Mouse (Mus musculus) midbrain, embryonic 11.5 days (tissue): ENCODE data around the gene Cntd1. TPM values are rescaled to one million over a fixed set of nuclear protein-coding genes. Genes with fewer than 3 reads are reported as not detected.

ENCODE experiments used
- ATAC-seq: fragments of 200-750 bp; cut with Nextera tagmentation; 2 replicates; pipeline ENCODE4 v1.8.0; 2017; ENCODE audit warnings: moderate TSS enrichment, moderate library complexity; ENCODE audit not compliant: low FRiP score
- DNase-seq: peaks from one replicate; pipeline ENCODE4 v3.0.0; 2015; ENCODE audit warnings: low spot score; ENCODE audit errors: missing footprints
- H3K27ac ChIP-seq: fragments of 300-500 bp; sonication (generic); 2 replicates; pipeline ENCODE4 v1.5.1; 2014; ENCODE audit warnings: low read depth, low read length
- H3K27me3 ChIP-seq: fragments of 300-500 bp; sonication (generic); 2 replicates; pipeline ENCODE4 v1.6.1; 2014; ENCODE audit warnings: mild to moderate bottlenecking, low read length, moderate library complexity, mixed read lengths; ENCODE audit not compliant: control insufficient read depth, insufficient read depth
- H3K36me3 ChIP-seq: fragments of 300-500 bp; sonication (generic); 2 replicates; pipeline ENCODE4 v1.6.1; 2014; ENCODE audit warnings: mild to moderate bottlenecking, low read length, moderate library complexity, mixed read lengths; ENCODE audit not compliant: control insufficient read depth, insufficient read depth
- H3K4me1 ChIP-seq: fragments of 300-500 bp; sonication (generic); 2 replicates; pipeline ENCODE4 v1.6.1; 2014; ENCODE audit warnings: low read length; ENCODE audit not compliant: control insufficient read depth, insufficient read depth
- H3K4me2 ChIP-seq: fragments of 300-500 bp; sonication (generic); 2 replicates; pipeline ENCODE4 v1.6.1; 2014; ENCODE audit warnings: mild to moderate bottlenecking, moderate library complexity
- H3K4me3 ChIP-seq: fragments of 300-500 bp; sonication (generic); 2 replicates; pipeline ENCODE4 v1.5.1; 2014; ENCODE audit warnings: low read depth, low read length
- H3K9ac ChIP-seq: fragments of 300-500 bp; sonication (generic); 2 replicates; pipeline ENCODE4 v1.6.1; 2014; ENCODE audit warnings: low read length
- H3K9me3 ChIP-seq: fragments of 300-500 bp; sonication (generic); 2 replicates; pipeline ENCODE4 v1.6.1; 2016; ENCODE audit warnings: low read length; ENCODE audit not compliant: control insufficient read depth
- WGBS: fragments of 180-500 bp; shearing (Covaris S2); extraction: QIAGEN DNeasy Blood & Tissue Kit; methylation state at CpG from one replicate; pipeline ENCODE4 v1.1.7; 2014; 5-methylcytosine and 5-hydroxymethylcytosine counted together
- polyA plus RNA-seq: library from polyadenylated mRNA; unstranded; fragments of >200 nt; fragmentation: Nextera tagmentation; extraction: Ambion mirVana; gene quantifications from 2 replicates; pipeline ENCODE4 v1.2.1, GENCODE M21; 2014

Gene Cntd1
- polyA plus RNA-seq, 1 experiment from 2014 or later = 1.7 TPM

GRCm38 (mm10) chr11:101235429-101235828, 43.4 kb upstream of the Cntd1 start:
- Histone ChIP-seq H3K9ac (no peak overlapping the region), H3K4me3 (no peak overlapping the region), H3K9me3 (no peaks in the 10 kb centered on the region), H3K36me3 (no peaks in the 10 kb centered on the region), H3K27me3 (no peaks in the 10 kb centered on the region), H3K4me2 (no peak overlapping the region), H3K4me1 (peaks cover 13% of the 10 kb centered on the region), H3K27ac (no peak overlapping the region)
- DNase-seq (no peak), ATAC-seq (no peak)

DNA sequence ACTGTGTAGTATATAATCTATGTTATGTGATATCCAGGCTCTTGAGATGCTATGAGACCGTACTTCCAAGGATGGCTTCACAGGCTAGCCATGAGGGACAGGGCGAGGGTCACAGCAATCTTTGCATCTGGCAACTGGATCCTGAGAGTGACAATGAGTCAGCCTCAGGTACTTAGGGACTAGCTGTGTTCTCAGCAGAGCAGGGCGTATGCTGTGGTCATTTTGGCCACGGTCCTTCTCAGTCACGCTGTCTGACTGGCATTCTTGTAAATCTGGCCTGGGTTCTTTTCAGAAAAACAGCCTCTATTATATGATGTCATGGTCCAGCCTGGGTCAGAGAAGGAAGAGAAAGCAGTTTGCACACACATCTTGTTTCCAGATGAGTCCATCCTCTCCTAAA, 42.0 kb upstream of the Cntd1 start:
- no peak overlapping the region for H3K27ac ChIP-seq
- WGBS = 98% methylated on average over 5 of the region's 5 CpGs
- no peak overlapping the region for H3K4me2 ChIP-seq
- H3K27me3 ChIP-seq = no peaks in the 10 kb centered on the region
- ATAC-seq (no peak), DNase-seq (no peak)
- H3K4me1 ChIP-seq = no peaks in the 10 kb centered on the region; the same call in 1 of the 2 replicates
- no peaks in the 10 kb centered on the region for H3K36me3 ChIP-seq
- no peaks in the 10 kb centered on the region for H3K9me3 ChIP-seq
- H3K4me3 ChIP-seq = no peak overlapping the region
- no peak overlapping the region for H3K9ac ChIP-seq

GRCm38 (mm10) chr11:101238071-101238647, 40.7 kb upstream of the Cntd1 start:
- ATAC-seq = no peak
- H3K4me2 ChIP-seq = no peak overlapping the region
- no peaks in the 10 kb centered on the region for H3K9me3 ChIP-seq
- WGBS = 60% methylated on average over 5 of the region's 5 CpGs
- no peak overlapping the region for H3K4me3 ChIP-seq
- H3K9ac ChIP-seq = no peak overlapping the region
- DNase-seq = no peak
- H3K27me3 ChIP-seq = no peaks in the 10 kb centered on the region
- H3K27ac ChIP-seq = no peak overlapping the region
- H3K4me1 ChIP-seq = no peaks in the 10 kb centered on the region
- no peaks in the 10 kb centered on the region for H3K36me3 ChIP-seq

DNA sequence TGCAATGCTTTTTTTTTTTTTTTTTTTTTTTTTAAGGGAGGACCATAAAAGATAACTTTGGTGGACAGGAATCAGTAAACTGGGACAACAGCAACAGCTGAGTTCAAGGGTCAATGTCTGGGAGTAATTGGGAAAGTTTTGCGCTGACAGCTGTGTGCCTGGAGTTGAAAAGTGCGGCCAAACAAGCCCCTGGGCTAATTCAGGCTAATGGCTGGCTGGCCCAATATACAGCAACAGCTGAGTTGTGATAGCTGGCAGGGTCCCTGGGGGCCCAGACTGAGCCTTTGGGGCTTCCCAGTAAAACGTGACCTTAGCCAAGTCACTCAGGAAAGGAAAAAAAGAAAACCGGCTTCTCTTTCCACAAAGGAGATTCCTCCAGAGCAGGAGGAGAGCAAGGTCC, 33.7 kb upstream of the Cntd1 start:
- WGBS = 39% methylated on average over 4 of the region's 4 CpGs
- H3K27me3 ChIP-seq = peaks cover 11% of the 10 kb centered on the region
- H3K4me1 ChIP-seq = peaks cover 16% of the 10 kb centered on the region
- H3K36me3 ChIP-seq = no peaks in the 10 kb centered on the region
- H3K9me3 ChIP-seq = no peaks in the 10 kb centered on the region
- DNase-seq (no peak), ATAC-seq (no peak)
- no peak overlapping the region for H3K4me3 ChIP-seq
- no peak overlapping the region for H3K27ac ChIP-seq
- no peak overlapping the region for H3K4me2 ChIP-seq
- H3K9ac ChIP-seq = no peak overlapping the region

GRCm38 (mm10) chr11:101245855-101246701, 32.7 kb upstream of the Cntd1 start, which contains the start of gene Ramp2:
TSS of gene Ramp2 (plus strand) at chr11:101246028.
- Histone ChIP-seq H3K36me3 (no peaks in the 10 kb centered on the region), H3K4me1 (peaks cover 16% of the 10 kb centered on the region), H3K27me3 (peaks cover 11% of the 10 kb centered on the region), H3K27ac (no peak within 1 kb of the TSS), H3K4me3 (peak within 1 kb of the TSS; percentile 57), H3K9me3 (no peaks in the 10 kb centered on the region), H3K4me2 (peak within 1 kb of the TSS; percentile 97), H3K9ac (peak within 1 kb of the TSS; percentile 80)
- DNase-seq = peak; percentile 96
- ATAC-seq = peak; percentile 82
- under 1% methylated on average over 51 of the region's 63 CpGs for WGBS

DNA sequence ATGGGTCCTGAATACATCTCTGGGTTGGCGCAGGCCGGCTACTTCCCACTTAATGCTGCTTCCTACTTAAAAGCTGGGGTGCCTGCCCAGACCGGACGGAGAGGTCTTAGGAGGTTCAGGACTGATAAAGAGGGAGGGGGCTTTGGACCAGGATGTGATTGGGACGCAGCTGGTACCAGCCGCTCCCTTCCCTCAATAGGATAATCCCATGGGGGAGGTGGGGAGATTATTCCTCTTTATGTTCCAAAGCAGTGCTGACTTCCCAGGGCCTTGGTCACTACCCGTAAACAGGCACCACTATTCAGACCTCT, 32.2 kb upstream of the Cntd1 start:
- Histone ChIP-seq H3K27ac (no peak overlapping the region), H3K27me3 (peaks cover 11% of the 10 kb centered on the region), H3K4me2 (peak overlapping the region; percentile 97), H3K4me1 (peaks cover 16% of the 10 kb centered on the region), H3K36me3 (no peaks in the 10 kb centered on the region), H3K9me3 (no peaks in the 10 kb centered on the region), H3K4me3 (peak overlapping the region; percentile 57), H3K9ac (peak overlapping the region; percentile 80)
- DNase-seq (no peak), ATAC-seq (no peak; the same call in none of the 2 replicates)
- 2% methylated on average over 7 of the region's 7 CpGs for WGBS

GRCm38 (mm10) chr11:101247521-101248030, 31.2 kb upstream of the Cntd1 start:
- Histone ChIP-seq H3K27me3 (peaks cover 11% of the 10 kb centered on the region), H3K9me3 (no peaks in the 10 kb centered on the region), H3K4me1 (peaks cover 17% of the 10 kb centered on the region), H3K4me3 (no peak overlapping the region), H3K4me2 (no peak overlapping the region; the same call in 1 of the 2 replicates), H3K9ac (no peak overlapping the region), H3K36me3 (no peaks in the 10 kb centered on the region), H3K27ac (no peak overlapping the region)
- 90% methylated on average over 6 of the region's 6 CpGs for WGBS
- DNase-seq (peak; percentile 82), ATAC-seq (no peak)

DNA sequence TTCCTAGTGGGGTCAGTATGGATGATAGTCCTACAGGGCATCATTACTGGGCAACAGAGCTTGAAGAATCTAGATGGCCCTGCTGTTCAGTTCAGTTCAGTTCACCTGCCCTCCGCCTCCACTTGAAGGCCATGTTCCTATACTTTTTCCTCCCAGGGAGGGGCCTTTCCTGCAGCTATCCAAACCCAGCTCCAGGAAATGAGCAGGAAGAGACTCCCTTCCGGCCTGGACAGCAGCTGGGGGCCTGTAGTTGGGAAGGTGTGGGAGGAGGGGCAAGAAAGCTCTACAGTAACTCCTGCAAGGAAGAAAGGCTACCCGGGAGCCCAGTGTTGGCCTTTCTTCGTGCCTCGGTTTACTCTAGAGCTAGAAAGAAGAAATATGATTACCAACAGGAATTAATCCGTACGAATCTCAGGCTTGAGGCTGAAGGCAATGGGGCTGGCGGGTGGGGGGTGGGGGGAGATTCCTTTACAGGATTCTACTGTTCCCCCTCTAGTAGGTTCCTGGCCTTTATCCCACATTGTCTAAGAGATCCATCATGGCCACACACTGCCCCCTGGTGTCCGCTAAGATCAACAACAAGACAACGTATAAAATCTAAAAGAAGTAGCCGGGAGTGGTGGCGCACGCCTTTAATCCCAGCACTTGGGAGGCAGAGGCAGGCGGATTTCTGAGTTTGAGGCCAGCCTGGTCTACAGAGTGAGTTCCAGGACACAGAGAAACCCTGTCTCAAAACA, 30.4 kb upstream of the Cntd1 start:
- Histone ChIP-seq H3K4me3 (no peak overlapping the region), H3K36me3 (no peaks in the 10 kb centered on the region), H3K9ac (no peak overlapping the region), H3K4me1 (peaks cover 22% of the 10 kb centered on the region), H3K27me3 (peaks cover 11% of the 10 kb centered on the region), H3K9me3 (no peaks in the 10 kb centered on the region), H3K4me2 (no peak overlapping the region), H3K27ac (no peak overlapping the region)
- WGBS = 37% methylated on average over 14 of the region's 14 CpGs
- peak; percentile 90 for DNase-seq
- ATAC-seq = no peak

GRCm38 (mm10) chr11:101251031-101251430, 27.8 kb upstream of the Cntd1 start:
- Histone ChIP-seq H3K9me3 (no peaks in the 10 kb centered on the region), H3K36me3 (no peaks in the 10 kb centered on the region), H3K4me3 (no peak overlapping the region), H3K4me2 (no peak overlapping the region), H3K27ac (no peak overlapping the region), H3K27me3 (peaks cover 5% of the 10 kb centered on the region), H3K9ac (no peak overlapping the region), H3K4me1 (peaks cover 21% of the 10 kb centered on the region)
- ATAC-seq = no peak
- no peak for DNase-seq
- 74% methylated on average over 2 of the region's 2 CpGs for WGBS
